Mouse (Mus musculus) adrenal gland, postnatal 4 days (tissue): Measurements from ENCODE around the gene Nsg2. TPM values are rescaled to one million over a fixed set of nuclear protein-coding genes. Genes with fewer than 3 reads are reported as not detected.

ENCODE experiments used
- DNase-seq, 2 experiments: peaks; one replicate each; pipeline ENCODE4 v3.0.0; 2021 to 2022; ENCODE audit warnings: low spot score in 2 of 2, mixed read lengths in 2 of 2
- total RNA-seq, 2 experiments: library from RNA; stranded (reverse); gene quantifications; 2 replicates each; pipeline ENCODE4 v1.2.3; 2021

Nsg2 gene
- total RNA-seq, 2 experiments from 2014 or later, result 58.2 to 64.7 TPM

DNA sequence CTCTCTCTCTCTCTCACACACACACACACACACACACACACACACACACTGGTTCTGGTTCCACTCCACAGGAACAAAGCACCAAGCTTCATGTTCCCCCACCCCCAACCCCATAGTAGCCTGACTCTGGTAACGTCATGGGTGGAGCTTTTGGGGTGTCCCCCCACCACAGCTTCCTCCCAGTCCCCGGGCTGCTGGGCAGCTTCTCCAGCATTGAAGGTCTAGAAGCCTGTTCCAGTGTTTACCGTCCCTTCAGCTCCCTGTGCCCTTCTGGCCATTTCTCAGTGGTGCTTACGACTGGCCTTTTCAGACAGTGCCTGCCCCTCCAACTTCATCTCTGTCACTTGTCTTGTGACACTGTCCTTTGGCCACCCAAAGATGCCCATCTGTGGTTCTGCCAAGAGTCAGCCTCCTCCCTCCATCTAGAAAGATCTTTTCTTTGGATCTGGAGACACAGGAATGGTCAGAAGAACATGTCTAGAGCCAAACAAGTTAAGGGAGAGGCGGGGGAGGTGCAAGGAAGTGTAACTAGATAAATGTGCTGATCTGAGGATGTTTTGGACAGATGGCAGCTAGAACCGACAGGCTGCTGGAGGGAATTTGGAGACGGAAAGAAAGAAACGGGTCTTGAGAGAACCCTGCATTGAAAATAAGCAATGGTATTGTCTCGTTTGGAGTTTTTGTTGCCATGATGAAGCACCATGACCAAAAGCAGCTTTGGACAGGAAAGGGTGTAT is 11.8 kb downstream of the Nsg2 start:
- DNase-seq, result no peak

DNA sequence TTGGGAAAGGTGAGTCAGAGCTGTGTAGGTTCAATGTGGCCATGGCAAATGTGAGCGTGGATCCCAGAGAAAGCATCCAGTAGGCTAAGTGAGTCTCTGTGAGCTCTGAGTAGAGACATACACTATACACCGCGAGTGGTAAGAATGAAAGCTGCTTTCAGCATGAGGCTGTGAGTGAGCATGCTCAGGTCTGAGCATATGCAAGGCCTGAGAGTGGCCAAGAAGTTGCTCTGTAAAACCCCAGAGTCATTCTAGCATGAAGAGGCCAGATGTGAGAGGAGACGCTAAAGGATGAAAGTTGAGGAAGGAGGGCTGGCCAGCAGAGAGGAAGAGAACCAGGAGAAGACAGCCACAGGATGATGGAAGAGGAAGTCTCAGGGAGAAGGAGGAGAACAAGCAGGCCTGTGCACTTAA is 12.8 kb downstream of the Nsg2 start:
- DNase-seq, result no peak

DNA sequence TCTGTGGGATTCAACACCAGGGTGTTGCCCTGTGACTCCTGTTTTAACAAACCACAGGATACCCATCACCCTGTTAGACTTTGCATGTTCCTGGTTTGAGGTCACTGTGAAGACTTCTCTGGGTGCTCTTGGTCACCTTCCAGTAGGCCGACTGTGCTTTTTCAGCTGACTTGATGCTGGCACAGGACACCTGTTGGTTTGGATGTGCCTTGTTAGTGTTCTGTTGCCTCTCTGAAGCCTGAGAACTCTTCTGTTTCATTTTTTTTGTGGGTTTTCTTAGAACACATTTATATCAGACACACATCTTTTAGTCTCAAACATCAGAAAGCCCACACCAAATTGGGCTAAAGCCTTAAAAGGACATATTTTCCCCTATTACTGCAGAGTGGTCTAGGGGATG is 13.3 kb downstream of the Nsg2 start:
- no peak for DNase-seq

DNA sequence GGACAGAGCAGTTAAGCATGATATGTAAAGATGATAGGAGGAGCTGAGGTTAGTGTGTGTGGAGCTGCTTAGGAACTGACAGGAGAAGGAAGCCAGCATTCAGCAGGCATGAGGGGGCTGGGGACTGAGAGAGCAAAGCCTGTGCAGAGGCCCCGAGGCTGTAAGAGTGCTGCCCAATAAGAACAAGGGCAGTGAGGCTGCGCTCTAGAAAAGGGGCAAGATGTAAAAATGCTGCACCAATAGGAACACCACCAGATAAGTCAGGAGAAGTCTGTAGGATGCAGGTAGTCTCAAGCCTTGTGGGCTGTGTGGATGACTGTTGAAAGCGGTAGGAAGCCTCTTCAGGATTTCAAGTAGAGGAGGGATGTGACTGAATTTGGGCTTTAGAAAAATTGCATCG is 17.9 kb downstream of the Nsg2 start:
- no peak for DNase-seq

DNA sequence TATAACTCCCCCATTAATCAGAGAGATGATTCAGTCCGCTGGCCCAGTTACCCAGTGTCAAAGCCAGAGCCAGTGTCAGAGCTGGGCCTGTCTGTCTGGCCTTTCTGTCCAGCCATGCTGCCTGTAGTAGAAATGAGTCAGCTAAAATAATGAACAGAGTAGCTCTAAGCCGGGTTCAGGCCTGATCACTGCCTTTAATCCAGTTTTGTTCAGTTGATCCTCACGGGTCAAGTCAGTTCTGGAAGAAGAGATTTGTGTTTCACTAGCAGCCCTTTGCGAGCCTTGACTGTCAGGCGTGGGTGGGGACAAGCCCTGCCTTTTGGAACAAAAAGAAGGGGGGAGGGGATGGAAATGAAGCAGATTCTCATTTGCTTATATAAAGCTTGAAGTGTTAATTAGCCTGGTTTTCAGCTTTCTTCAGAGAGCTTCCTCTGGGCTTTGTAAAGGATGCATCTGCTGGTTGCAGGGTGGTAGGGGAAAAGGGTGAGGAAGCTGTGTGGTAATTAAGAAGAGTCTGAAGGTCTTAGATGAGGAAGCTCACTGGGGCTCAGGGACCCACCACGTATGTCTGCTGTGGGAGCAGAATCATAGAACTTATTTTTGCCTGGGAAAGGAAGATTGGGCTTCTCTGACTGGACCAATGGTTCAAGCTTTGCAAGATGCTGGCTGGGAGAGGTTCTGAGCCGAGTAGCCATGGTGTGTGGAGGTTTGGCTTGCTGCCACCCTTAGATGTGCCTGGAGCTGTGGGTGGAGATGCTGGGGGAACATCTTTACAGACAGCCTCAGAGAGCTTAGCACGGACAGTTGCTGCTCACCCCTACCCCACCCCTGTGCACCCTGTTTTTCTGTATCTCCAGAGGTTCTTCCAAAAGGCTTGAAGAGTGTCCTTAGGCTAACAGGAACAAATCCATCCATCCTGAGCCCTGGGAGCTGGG is 20.0 kb downstream of the Nsg2 start:
- no peak for DNase-seq

DNA sequence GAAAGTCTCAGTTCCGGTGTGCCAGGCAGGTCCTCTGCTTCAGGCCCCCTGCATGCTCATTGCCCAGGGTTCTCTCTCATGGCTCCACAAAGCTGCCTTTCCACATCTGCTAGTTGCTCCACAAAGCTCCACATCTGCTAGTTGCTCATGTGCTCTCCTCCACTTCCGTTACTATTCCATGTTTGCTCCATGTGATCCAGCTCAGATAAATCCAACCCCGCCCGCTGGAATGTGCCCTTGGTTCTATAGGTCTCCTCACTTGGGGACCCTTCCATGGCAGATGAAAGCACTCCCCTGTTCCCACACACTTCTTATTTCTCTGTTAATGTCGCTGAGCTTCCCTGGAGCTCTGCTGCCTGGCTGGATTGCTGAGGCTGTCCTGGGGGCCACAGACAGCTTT is 26.4 kb downstream of the Nsg2 start:
- DNase-seq, result no peak

DNA sequence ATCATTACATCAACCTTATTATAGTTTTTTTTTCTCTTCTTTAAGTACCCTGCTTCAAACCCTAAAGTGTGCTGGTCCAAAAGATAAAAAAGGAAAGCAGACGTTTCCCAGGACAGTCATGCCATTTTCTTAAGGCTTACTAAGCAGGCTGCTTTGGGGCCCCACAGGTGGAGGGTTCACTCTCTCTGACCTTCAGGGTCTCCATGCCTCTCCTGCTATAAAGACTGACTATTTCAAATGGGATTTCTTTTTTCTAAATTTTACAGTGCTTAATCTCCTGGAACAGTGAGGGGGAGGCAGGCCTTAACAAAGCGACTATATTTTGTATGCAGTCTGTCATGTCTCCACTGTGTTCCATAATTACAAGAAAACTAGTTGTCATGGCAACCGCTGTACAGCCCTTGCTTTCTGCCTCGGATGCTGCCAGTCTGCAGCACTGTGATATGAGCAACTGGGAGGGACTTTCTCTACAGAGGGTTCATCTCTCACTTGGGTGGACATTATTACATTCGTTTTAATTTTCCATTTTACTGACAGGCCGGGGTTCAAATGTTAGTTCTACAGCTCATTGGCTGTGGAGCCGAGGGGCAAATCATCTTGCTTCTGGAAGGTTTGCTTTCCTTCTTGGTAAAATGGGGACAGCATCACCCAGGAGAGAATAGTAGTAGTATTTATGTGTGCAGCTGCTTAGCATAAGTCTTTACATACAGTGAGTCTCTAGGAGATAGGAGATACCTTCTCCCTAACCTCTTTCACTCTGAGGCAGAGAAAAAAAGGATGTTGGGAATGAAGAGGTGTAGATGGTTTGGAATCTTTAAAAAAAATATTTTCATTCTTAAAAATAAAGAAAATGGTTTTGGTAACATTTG is 27.4 kb downstream of the Nsg2 start:
- no peak for DNase-seq

DNA sequence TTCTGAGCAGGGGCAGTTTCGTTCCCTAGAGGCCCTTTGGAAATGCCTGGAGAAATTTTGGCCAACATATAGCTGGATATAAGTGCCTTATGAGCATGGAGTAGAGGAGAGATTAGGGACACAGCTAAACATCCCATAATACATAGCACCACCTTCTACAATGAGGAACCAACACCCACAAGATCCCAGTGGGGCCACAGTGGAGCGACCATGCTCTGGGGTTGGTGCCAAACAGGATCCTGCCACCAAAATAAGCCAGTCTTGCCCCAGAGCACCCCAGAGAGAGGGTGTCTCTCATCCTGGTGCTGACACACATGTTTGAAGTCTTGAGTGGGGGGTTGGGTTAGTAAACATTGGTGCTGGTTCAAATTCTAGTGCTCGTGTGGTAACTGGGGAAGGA is 28.3 kb downstream of the Nsg2 start:
- no peak for DNase-seq

DNA sequence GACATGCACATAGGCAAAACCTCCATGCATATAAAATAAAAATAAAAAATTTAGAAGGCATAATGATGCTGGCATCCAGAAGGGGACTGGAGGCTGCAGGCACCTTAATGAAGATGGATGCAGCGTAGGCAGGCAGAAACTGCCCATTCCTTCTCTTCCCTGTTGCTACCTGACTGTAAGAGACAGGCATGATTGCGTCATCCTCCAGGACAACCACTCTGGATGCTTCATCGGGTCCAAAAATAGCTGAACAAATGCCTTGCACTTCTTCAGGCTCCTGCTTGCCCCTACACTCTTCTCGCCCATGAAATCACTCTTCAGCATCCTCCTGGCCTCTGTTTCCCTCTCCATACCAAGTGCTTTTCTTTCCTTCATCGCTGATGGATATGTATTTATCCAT is 29.1 kb downstream of the Nsg2 start:
- no peak for DNase-seq

DNA sequence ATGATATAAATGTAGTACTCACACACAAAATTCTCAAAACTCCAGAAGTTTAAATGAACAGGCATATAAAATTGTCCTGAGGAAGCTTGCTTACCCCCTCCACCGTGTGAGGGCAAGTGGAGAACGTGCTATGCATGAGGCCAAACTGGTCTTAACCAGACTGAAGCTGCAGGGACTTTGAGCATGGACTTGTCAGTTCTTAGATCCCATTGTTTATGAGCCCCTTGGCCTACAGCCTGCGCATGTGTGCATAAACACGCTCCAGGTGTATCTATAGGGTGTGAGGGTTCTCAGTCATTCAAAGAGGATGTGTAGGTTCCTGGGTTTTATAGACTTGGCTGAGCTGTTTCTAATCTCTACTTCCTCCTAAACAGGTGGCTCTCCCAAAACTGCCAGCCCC is 31.1 kb downstream of the Nsg2 start:
- DNase-seq, result no peak

DNA sequence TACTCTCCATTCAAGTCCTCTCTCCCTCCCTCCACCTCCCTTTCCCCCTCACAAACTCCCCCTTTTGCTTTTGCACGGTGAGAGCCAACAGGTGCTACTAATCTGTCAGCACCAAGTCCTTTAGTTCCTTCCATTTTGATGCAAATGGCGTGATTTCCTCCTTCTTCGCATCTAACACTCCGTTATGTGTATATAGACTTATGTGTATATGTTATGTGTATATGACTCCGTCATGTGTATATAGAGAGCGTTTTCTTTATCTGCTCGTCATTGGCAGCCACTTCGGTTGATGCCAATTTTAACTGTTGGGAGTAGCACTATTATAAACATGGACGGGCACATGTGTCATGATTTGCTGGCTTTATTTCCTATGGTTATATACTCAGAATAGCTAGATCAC is 31.8 kb downstream of the Nsg2 start:
- no peak for DNase-seq

DNA sequence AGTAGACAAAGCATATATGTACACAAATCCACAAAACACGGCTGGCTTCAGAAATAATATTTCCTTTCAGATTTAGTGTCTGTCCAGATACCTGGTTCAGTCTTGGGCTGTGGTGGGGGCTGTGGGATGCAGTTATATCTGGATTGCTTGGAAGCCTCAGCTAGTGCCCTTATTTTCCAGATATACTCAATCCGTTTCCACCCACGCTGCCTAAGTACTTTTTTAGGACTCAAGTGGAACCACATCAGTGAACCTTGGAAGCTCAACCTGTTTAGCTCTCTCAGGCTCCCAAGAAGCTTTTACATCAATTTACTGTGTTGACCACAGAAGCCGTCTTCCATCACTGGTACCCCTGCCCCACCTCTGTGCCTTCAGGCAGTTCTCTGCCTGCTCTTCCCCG is 35.6 kb downstream of the Nsg2 start:
- DNase-seq, result no peak

DNA sequence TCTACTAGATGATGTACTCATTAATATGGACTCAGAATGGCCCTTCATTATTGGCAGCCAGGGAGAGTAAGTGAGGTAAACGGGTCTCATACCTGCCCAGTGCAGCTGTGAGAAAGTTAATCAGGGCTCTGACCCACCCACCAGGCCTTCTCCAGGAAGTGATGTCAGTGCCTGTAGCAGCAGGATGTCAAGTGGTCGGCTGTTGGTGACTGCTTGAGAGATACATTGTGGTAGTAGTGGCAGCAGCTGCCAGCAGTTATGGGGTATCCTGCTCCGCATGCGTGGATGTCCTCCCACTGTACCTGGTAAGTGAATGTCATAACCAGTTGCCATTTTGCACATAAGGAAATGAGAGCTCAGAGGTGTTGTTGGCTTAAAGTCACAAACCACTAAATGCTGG is 39.4 kb downstream of the Nsg2 start:
- DNase-seq, result no peak

DNA sequence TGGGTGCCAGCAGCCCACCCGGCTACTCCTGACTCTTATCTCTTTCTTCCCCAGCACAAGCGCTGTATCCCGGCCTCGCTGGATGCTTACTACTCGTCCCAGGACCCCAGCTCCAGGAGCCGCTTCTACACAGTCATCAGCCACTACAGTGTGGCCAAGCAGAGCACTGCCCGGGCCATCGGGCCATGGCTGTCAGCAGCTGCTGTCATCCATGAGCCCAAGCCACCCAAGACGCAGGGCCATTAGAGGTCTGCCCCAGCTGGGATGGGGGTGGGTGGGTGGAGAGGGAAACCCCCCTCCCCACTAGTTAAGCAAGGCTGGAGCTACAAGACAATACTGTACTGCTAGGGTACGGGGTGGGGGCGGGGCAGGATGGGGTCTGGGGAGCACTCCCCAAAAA is 57.1 kb downstream of the Nsg2 start:
- no peak for DNase-seq

DNA sequence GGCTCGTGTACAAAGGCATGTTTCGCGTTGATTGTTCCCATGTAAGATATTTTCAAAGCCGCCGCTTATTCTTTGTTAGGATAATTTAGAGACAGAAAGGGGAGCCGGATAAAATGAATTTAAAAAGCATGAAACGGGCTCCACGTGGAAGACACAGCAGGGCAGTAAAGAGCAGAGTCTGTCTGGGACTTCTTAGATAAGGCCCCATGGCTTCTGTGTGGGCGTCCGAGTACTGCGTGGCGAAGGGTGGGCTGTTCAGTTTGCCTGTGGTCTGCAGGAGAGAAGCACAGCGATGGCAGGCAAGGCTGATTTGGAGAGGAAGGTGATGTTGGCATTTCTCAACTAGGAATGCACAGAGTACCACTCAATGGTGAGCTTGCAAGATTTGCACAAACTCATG is 57.6 kb downstream of the Nsg2 start:
- DNase-seq, result no peak

DNA sequence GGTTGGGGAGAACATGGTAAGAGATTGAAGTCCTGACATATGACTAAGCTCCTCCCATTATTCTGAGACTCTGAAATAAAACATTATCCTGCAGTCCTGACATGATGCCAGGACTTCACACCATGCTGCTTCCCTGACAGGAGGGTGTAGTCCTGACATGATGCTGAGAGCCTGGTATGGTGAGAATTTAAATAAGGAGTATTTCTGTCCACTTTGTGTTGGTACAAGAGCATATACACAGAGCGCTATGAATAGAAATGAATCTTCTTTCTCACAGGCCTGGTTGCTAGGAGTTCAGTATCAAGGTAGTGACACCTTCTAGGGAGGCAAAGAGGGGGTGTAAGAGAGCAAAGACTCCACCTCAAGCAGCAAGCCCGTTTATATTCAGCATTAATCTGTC is 60.8 kb downstream of the Nsg2 start:
- no peak for DNase-seq

DNA sequence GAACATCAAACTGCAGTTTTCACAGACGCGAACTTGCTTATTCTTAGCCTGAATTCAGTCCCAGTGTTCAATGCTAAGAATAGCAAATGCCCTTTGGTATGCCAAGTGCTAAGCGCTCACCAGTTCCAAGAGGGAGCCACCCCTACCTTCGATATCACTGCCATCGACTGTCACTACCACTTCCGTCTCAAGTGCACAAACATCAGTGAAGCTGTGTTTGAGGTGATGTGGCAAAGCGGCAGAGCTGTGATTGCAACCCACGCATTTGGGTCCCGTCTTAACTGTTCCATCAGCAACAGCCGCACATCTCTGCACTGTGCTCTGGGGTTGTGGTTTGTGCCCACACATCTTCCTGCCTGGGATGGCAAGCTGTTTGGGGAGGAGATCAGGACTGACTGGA is 61.6 kb downstream of the Nsg2 start:
- no peak for DNase-seq

DNA sequence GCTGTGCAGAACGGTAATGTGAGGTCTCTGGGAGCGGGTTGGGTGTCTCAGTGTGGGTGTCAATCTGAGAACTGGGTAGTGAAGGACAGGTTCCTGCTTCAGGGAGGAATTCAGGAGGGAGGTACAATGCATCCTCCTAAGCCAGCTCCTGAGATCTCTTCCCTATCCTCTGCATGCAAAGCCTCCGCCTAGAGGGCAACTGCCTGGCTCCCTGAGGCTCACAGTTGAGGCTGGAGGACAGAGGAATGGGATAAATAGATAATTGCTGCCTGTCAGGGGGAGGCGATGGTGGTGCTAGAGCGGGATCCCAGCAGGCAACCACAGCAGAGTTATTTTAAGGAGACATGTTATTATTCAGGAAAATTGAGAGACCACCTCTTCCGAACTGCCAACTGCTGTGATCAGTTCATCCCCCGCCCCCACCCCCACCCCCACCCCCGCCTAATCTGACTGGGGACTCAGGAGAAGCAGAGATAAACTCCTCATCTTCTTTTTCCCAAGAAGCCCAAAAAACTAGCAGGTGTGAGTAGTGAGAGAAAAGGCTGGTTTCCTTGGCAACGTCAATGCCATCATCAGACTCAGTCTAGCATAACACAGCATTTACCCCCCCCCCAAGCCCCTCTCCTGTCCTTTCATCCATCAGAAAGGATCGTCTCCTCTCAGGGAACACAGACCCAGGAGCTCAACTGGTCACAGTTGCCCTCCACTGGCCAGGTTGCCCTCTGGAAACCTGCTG is 63.7 kb downstream of the Nsg2 start:
- DNase-seq, result no peak

DNA sequence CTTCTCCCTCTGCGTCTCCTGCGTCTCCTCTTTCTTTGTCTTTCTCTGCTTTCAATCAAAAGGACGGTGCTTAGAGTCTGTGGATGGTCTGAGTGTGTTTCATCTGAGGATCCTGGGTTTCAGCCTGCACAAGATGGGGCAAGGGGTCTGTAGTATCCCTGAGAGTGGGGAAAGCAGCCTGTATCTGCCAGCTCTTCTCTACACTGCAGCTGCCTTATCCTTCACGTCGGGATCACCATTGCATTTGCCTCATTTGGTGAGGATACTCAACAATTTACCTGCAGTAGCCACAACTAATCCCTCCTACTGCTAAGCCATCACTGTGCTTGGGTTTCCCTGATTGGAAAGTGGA is 64.2 kb downstream of the Nsg2 start:
- DNase-seq, result no peak

DNA sequence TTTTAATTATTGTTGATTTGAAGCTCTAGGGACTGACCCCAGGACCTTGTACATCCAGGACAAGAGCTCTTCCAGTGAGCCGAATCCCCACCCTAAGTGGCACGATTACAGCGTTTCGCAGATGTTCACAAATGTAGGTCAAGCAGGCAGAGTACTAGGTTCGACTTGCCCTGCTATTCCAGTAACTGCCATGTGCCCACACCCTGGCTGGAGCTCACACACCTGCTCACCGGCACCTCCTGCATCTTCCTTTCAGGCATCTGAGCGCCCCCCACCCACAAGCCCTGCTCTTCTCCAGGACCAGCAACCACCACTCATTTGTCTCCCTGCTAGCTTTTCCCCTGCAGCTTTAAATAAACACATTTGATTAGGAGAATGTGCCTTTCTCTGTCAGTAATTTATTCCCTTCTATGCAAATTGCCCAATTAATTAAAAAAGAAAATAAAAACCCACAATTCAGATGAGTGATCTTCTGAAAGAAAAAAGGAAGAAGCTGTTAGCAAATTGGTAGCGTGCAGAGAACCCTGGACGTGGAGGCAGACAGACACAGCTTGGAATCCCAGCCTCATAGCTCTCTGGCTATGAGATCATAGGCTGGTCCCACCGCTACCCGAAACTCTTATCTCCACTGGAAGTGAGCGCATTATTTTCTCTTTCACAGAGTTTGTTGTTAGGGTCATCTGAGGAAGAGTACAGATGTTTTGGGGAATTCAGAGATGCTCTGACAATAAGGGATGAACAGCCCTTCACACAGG is 68.7 kb downstream of the Nsg2 start:
- no peak for DNase-seq
